ENCODE assay signal across 19 mouse cellular contexts in genomic region chr5:97693333-97693940, GRCm38 (mm10).
DNase-seq lines count a peak whose midpoint lies in the region; TF ChIP-seq lines count a peak whose summit lies in the region.
"Had no signal": no experiment of that assay in that cellular context is flagged by ENCODE, and none has a peak within 500 bp of the region (broad histone marks: within the 10 kb centered on the region; RNA-seq: fewer than 3 reads in every experiment).

No protein-coding gene starts in this region.

- no peak overlapping the region for H3K27ac ChIP-seq in thymus, adult 2 months (ENCODE audit: control insufficient read depth, insufficient read depth, low read length)
- H3K27ac ChIP-seq: forebrain, embryonic 15.5 days; heart, embryonic 13.5 days; hindbrain, embryonic 14.5 days; liver, embryonic 14.5 days; stomach, postnatal 0 days had no signal

- DNase-seq in heart, adult 18-20 months = peak; percentile 28 to 62
- no peak for DNase-seq in heart, postnatal 14 days
- DNase-seq in thymus, postnatal 25 days = peak; percentile 4
- no peak for DNase-seq in thymus, adult 2 months
- DNase-seq in heart, postnatal 10 days = peak; percentile 29 to 36
- DNase-seq in left cerebral cortex, adult 8-10 months (ENCODE audit: low spot score in 2 of 2) = no peak
- DNase-seq in kidney, postnatal 10 days = no peak
- no peak for DNase-seq in lung, postnatal 10 days
- DNase-seq: adrenal gland, adult 8-10 months; cerebellum, adult 9-11 months; kidney, adult 11 months; kidney, postnatal 4 days; left cerebral cortex, postnatal 4 days had no signal

- H3K4me3 ChIP-seq in thymus, adult 2 months (ENCODE audit: control insufficient read depth, insufficient read depth, low read length) = no peak overlapping the region
- H3K4me3 ChIP-seq: erythroblast, embryonic 14.5 days; forebrain, embryonic 15.5 days; heart, embryonic 13.5 days had no signal

- whole genome bisulfite sequencing in thymus, adult 2 months = 57% methylated on average over 10 of the region's 10 CpGs

- H3K4me1 ChIP-seq in thymus, adult 2 months (replicated peaks; ENCODE audit: control insufficient read depth, insufficient read depth, low read length) = no peaks in the 10 kb centered on the region

- TF ChIP-seq POLR2A in thymus, adult 2 months (IDR thresholded peaks at IDR 0.05; ENCODE audit: control insufficient read depth, extremely low read depth, insufficient read depth, low read length, poor library complexity) = no peak

- intact Hi-C loops in heart, postnatal 14 days (cut with DNase I) = no loop called here
- intact Hi-C loops in heart, postnatal 10 days (cut with DNase I) = no loop called here

- TF ChIP-seq CTCF in thymus, adult 2 months (IDR thresholded peaks at IDR 0.05; ENCODE audit: borderline replicate concordance, control insufficient read depth, extremely low read depth, insufficient read depth, low read length, poor library complexity) = no peak

- H3K36me3 ChIP-seq in thymus, adult 2 months (ENCODE audit: control insufficient read depth, insufficient read depth, low read length) = no peaks in the 10 kb centered on the region
- H3K36me3 ChIP-seq: forebrain, embryonic 15.5 days; heart, embryonic 13.5 days had no signal

- no peaks in the 10 kb centered on the region for H3K27me3 ChIP-seq in thymus, adult 2 months (ENCODE audit: control insufficient read depth, insufficient read depth, low read length)
- H3K27me3 ChIP-seq: forebrain, embryonic 15.5 days; heart, embryonic 13.5 days had no signal

Comparison
In these comparisons a context has a peak if more than half of its experiments do, and no peak if none do; other contexts are left out.
1. DNase-seq: peak in heart, adult 18-20 months (2 of 2), thymus, postnatal 25 days (single experiment) and heart, postnatal 10 days (2 of 2); none in heart, postnatal 14 days (0 of 2), thymus, adult 2 months (single experiment), left cerebral cortex, adult 8-10 months (0 of 2), kidney, postnatal 10 days (single experiment) and lung, postnatal 10 days (single experiment).